32 mouse cellular contexts compared by ENCODE assay signal in the genomic region with DNA sequence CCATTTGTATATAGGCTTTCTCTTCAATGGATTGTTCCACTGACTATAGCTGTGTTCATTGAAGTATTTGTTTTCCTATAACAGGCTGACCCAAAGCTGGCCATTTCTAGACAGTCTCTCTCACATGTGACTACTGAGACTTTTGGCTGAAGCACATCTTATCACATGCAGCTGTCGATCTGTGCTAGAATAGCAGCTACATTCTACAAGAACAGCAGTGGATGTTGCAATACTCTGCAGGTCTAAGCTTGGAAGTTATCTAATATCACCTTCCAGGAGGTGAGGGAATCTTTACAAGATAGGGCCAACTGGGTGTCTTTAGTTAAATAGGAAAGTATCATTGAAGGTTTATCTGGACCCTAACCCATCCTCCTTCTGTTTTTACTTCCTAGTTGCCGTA. TPM values are rescaled to one million over a fixed set of nuclear protein-coding genes. Genes with fewer than 3 reads are reported as not detected.
DNase-seq lines count a peak whose midpoint lies in the region; ATAC-seq and TF ChIP-seq lines count a peak whose summit lies in the region.
"Had no signal": no experiment of that assay in that cellular context is flagged by ENCODE, and none has a peak within 500 bp of the region (broad histone marks: within the 10 kb centered on the region; RNA-seq: fewer than 3 reads in every experiment).

No protein-coding gene starts in this region.

- no peak for DNase-seq in liver, embryonic 11.5 days (ENCODE audit: low spot score)
- DNase-seq in liver: no peak
- no peak for DNase-seq in liver, embryonic 14.5 days (ENCODE audit: low read depth in 3 of 3, low spot score in 3 of 3)
- no peak for DNase-seq in right cerebral cortex, postnatal 25 days
- DNase-seq in left cerebral cortex, postnatal 36 days (ENCODE audit: low spot score in 2 of 2): no peak
- DNase-seq: adrenal gland, adult 2 months; adrenal gland, postnatal 14 days; cerebellum, adult 11 months; cerebellum, adult 8-10 months; cerebellum, postnatal 10 days; cerebellum, postnatal 36 days; embryo, embryonic 11 days; gastrocnemius, postnatal 25 days; heart, adult 18-20 months; heart, postnatal 10 days; heart, postnatal 36 days had no signal

- no peaks in the 10 kb centered on the region for H3K36me3 ChIP-seq in liver, embryonic 11.5 days (ENCODE audit: control insufficient read depth, insufficient read depth, low read length)
- no peaks in the 10 kb centered on the region for H3K36me3 ChIP-seq in liver, embryonic 14.5 days (replicated peaks; ENCODE audit: control insufficient read depth, insufficient read depth, low read depth)
- H3K36me3 ChIP-seq: embryonic facial prominence, embryonic 10.5 days; embryonic facial prominence, embryonic 13.5 days; forebrain, embryonic 12.5 days; forebrain, embryonic 15.5 days; heart, embryonic 12.5 days; heart, embryonic 15.5 days; hindbrain, embryonic 10.5 days; hindbrain, embryonic 13.5 days had no signal

- H3K4me2 ChIP-seq in liver, embryonic 11.5 days: no peak overlapping the region
- H3K4me2 ChIP-seq in liver, embryonic 14.5 days (ENCODE audit: low read depth): no peak overlapping the region
- H3K4me2 ChIP-seq: embryonic facial prominence, embryonic 13.5 days; forebrain, embryonic 12.5 days; forebrain, embryonic 15.5 days; heart, embryonic 12.5 days; heart, embryonic 15.5 days; hindbrain, embryonic 13.5 days had no signal

- TF ChIP-seq EP300 in liver, embryonic 14.5 days (IDR thresholded peaks at IDR 0.05; ENCODE audit: low read depth): peak; percentile 37; the same call in 1 of the 2 replicates

- no peaks in the 10 kb centered on the region for H3K27me3 ChIP-seq in liver, embryonic 11.5 days (replicated peaks; ENCODE audit: control insufficient read depth, insufficient read depth, low read length)
- no peaks in the 10 kb centered on the region for H3K27me3 ChIP-seq in liver, embryonic 14.5 days (ENCODE audit: control insufficient read depth, insufficient read depth, low read length)
- H3K27me3 ChIP-seq: embryonic facial prominence, embryonic 13.5 days; forebrain, embryonic 12.5 days; forebrain, embryonic 15.5 days; heart, embryonic 12.5 days; heart, embryonic 15.5 days; hindbrain, embryonic 13.5 days had no signal

- no peak overlapping the region for H3K9ac ChIP-seq in liver, embryonic 11.5 days (ENCODE audit: low read depth, low read length)
- no peak overlapping the region for H3K9ac ChIP-seq in liver, embryonic 14.5 days (replicated peaks)
- H3K9ac ChIP-seq: embryonic facial prominence, embryonic 13.5 days; forebrain, embryonic 12.5 days; forebrain, embryonic 15.5 days; heart, embryonic 12.5 days; heart, embryonic 15.5 days; hindbrain, embryonic 13.5 days had no signal

- no peak overlapping the region for H3K4me3 ChIP-seq in liver, embryonic 11.5 days (ENCODE audit: low read depth, low read length)
- H3K4me3 ChIP-seq in liver, embryonic 14.5 days (ENCODE audit: insufficient read depth in 1 of 2, low read depth in 2 of 2, low read length in 2 of 2): no peak overlapping the region
- H3K4me3 ChIP-seq: embryonic facial prominence, embryonic 10.5 days; embryonic facial prominence, embryonic 13.5 days; erythroblast, embryonic 14.5 days; forebrain, embryonic 12.5 days; forebrain, embryonic 15.5 days; heart, embryonic 12.5 days; heart, embryonic 15.5 days; hindbrain, embryonic 10.5 days; hindbrain, embryonic 13.5 days had no signal

- H3K9me3 ChIP-seq in liver, embryonic 11.5 days (ENCODE audit: control insufficient read depth, low read length): no peaks in the 10 kb centered on the region
- H3K9me3 ChIP-seq in liver, embryonic 14.5 days (ENCODE audit: control insufficient read depth, low read length): no peaks in the 10 kb centered on the region
- H3K9me3 ChIP-seq: embryonic facial prominence, embryonic 10.5 days; embryonic facial prominence, embryonic 13.5 days; forebrain, embryonic 12.5 days; forebrain, embryonic 15.5 days; heart, embryonic 15.5 days; hindbrain, embryonic 10.5 days; hindbrain, embryonic 13.5 days had no signal

- 56% methylated on average over 2 of the region's 2 CpGs for WGBS in liver, embryonic 11.5 days
- WGBS in liver, embryonic 14.5 days (ENCODE audit: insufficient replicate concordance): 36% methylated on average over 2 of the region's 2 CpGs

- no peak overlapping the region for H3K27ac ChIP-seq in liver, embryonic 11.5 days (ENCODE audit: low read depth, low read length)
- no peak overlapping the region for H3K27ac ChIP-seq in liver, embryonic 14.5 days
- H3K27ac ChIP-seq: embryonic facial prominence, embryonic 10.5 days; embryonic facial prominence, embryonic 13.5 days; forebrain, embryonic 12.5 days; forebrain, embryonic 15.5 days; heart, embryonic 15.5 days; hindbrain, embryonic 10.5 days; hindbrain, embryonic 13.5 days had no signal

- intact Hi-C loops in left cerebral cortex, postnatal 36 days (cut with DNase I): no loop called here

- no peaks in the 10 kb centered on the region for H3K4me1 ChIP-seq in liver, embryonic 11.5 days (replicated peaks; ENCODE audit: control insufficient read depth, insufficient read depth, low read length)
- H3K4me1 ChIP-seq in liver, embryonic 14.5 days (replicated peaks; ENCODE audit: control insufficient read depth in 2 of 2, insufficient read depth in 2 of 2, low read length in 1 of 2): peaks cover 0 to 7% of the 10 kb centered on the region in 2 experiments; a peak in 3 of 4 replicates
- H3K4me1 ChIP-seq: embryonic facial prominence, embryonic 10.5 days; embryonic facial prominence, embryonic 13.5 days; forebrain, embryonic 12.5 days; forebrain, embryonic 15.5 days; heart, embryonic 12.5 days; heart, embryonic 15.5 days; hindbrain, embryonic 10.5 days; hindbrain, embryonic 13.5 days had no signal

- ATAC-seq in liver, embryonic 11.5 days (replicated peaks; ENCODE audit: low FRiP score): peak; percentile 71
- peak; percentile 56; the same call in 1 of the 2 replicates for ATAC-seq in liver, embryonic 14.5 days (ENCODE audit: insufficient read depth)
- peak; percentile 79 for ATAC-seq in megakaryocyte-erythroid progenitor cell, adult 5-6 weeks (replicated peaks; ENCODE audit: low FRiP score, low TSS enrichment, poor library complexity, severe bottlenecking)
- ATAC-seq: forebrain, embryonic 15.5 days; hindbrain, embryonic 16.5 days; Patski had no signal

- no peak for TF ChIP-seq CTCF in liver, embryonic 14.5 days (IDR thresholded peaks at IDR 0.05; ENCODE audit: low read depth)

RNA-seq across cellular contexts. Expression of a gene that starts 17.3 kb away (rescaled TPM):
- 150 and 153 TPM in 2 replicates for polyA plus RNA-seq in liver, embryonic 11.5 days (2014; fragmentation: Nextera tagmentation; extraction: Ambion mirVana)
- polyA plus RNA-seq in liver, embryonic 14.5 days (2012; rRNA removed): 236 and 313 TPM in 2 replicates
- polyA plus RNA-seq in liver, embryonic 14.5 days (2014; fragmentation: Nextera tagmentation; extraction: Ambion mirVana): 221 and 240 TPM in 2 replicates
- 302 and 549 TPM in 2 replicates for total RNA-seq in megakaryocyte-erythroid progenitor cell, adult 5-6 weeks (2014; fragmentation: Nextera tagmentation)
- 63.8 and 132 TPM in 2 replicates for total RNA-seq in megakaryocyte-erythroid progenitor cell, adult 5-6 weeks (2017)
- total RNA-seq in left cerebral cortex, postnatal 36 days (2021): not detected
- total RNA-seq: gastrocnemius, adult 8-10 months; gastrocnemius, postnatal 25 days; heart, adult 18-20 months had no signal
- polyA plus RNA-seq: adrenal gland, adult 2 months; cortical plate, adult 2 months; Patski had no signal

RNA-seq across cellular contexts. Expression of a gene that starts 37.2 kb away (rescaled TPM):
- not detected in 2 replicates for polyA plus RNA-seq in liver, embryonic 11.5 days (2014; fragmentation: Nextera tagmentation; extraction: Ambion mirVana)
- not detected in 2 replicates for polyA plus RNA-seq in liver, embryonic 14.5 days (2012; rRNA removed)
- polyA plus RNA-seq in liver, embryonic 14.5 days (2014; fragmentation: Nextera tagmentation; extraction: Ambion mirVana): not detected in 2 replicates
- total RNA-seq in megakaryocyte-erythroid progenitor cell, adult 5-6 weeks (2014; fragmentation: Nextera tagmentation): not detected in 2 replicates
- total RNA-seq in megakaryocyte-erythroid progenitor cell, adult 5-6 weeks (2017): not detected in 2 replicates
- total RNA-seq in left cerebral cortex, postnatal 36 days (2021): not detected
- total RNA-seq: adrenal gland, adult 2 months; adrenal gland, postnatal 14 days; adrenal gland, postnatal 4 days; ES-E14; gastrocnemius, adult 8-10 months; gastrocnemius, postnatal 25 days; heart, adult 18-20 months; heart, postnatal 10 days; heart, postnatal 36 days had no signal
- polyA plus RNA-seq: adrenal gland, adult 2 months; cortical plate, adult 2 months; embryonic facial prominence, embryonic 10.5 days; embryonic facial prominence, embryonic 13.5 days; erythroblast, embryonic 14.5 days; forebrain, embryonic 12.5 days; forebrain, embryonic 15.5 days; heart, embryonic 12.5 days; heart, embryonic 15.5 days; hindbrain, embryonic 10.5 days; hindbrain, embryonic 13.5 days; hindbrain, embryonic 16.5 days; Patski had no signal

RNA-seq across cellular contexts. Expression of a gene that starts 40.9 kb away (rescaled TPM):
- 0.07 TPM in 1 of 2 replicates, not detected in the other for polyA plus RNA-seq in liver, embryonic 11.5 days (2014; fragmentation: Nextera tagmentation; extraction: Ambion mirVana)
- polyA plus RNA-seq in liver, embryonic 14.5 days (2012; rRNA removed): 0.27 and 0.31 TPM in 2 replicates
- 0.05 and 0.11 TPM in 2 replicates for polyA plus RNA-seq in liver, embryonic 14.5 days (2014; fragmentation: Nextera tagmentation; extraction: Ambion mirVana)
- 0.82 and 1.5 TPM in 2 replicates for total RNA-seq in megakaryocyte-erythroid progenitor cell, adult 5-6 weeks (2014; fragmentation: Nextera tagmentation)
- 1.0 TPM in 1 of 2 replicates, not detected in the other for total RNA-seq in megakaryocyte-erythroid progenitor cell, adult 5-6 weeks (2017)
- not detected for total RNA-seq in left cerebral cortex, postnatal 36 days (2021)
- total RNA-seq: adrenal gland, adult 2 months; adrenal gland, postnatal 14 days; gastrocnemius, adult 8-10 months; gastrocnemius, postnatal 25 days; heart, adult 18-20 months; heart, postnatal 10 days; heart, postnatal 36 days had no signal
- polyA plus RNA-seq: adrenal gland, adult 2 months; cortical plate, adult 2 months; embryonic facial prominence, embryonic 10.5 days; embryonic facial prominence, embryonic 13.5 days; erythroblast, embryonic 14.5 days; forebrain, embryonic 12.5 days; forebrain, embryonic 15.5 days; heart, embryonic 12.5 days; heart, embryonic 15.5 days; hindbrain, embryonic 10.5 days; hindbrain, embryonic 13.5 days; hindbrain, embryonic 16.5 days; Patski had no signal

RNA-seq across cellular contexts. Expression of a gene that starts 53.5 kb away (rescaled TPM):
- polyA plus RNA-seq in liver, embryonic 11.5 days (2014; fragmentation: Nextera tagmentation; extraction: Ambion mirVana): not detected in 2 replicates
- polyA plus RNA-seq in liver, embryonic 14.5 days (2012; rRNA removed): not detected in 2 replicates
- not detected in 2 replicates for polyA plus RNA-seq in liver, embryonic 14.5 days (2014; fragmentation: Nextera tagmentation; extraction: Ambion mirVana)
- total RNA-seq in megakaryocyte-erythroid progenitor cell, adult 5-6 weeks (2014; fragmentation: Nextera tagmentation): not detected in 2 replicates
- total RNA-seq in megakaryocyte-erythroid progenitor cell, adult 5-6 weeks (2017): not detected in 2 replicates
- not detected for total RNA-seq in left cerebral cortex, postnatal 36 days (2021)
- total RNA-seq: adrenal gland, adult 2 months; adrenal gland, postnatal 14 days; adrenal gland, postnatal 4 days; gastrocnemius, adult 8-10 months; gastrocnemius, postnatal 25 days; heart, adult 18-20 months; heart, postnatal 10 days; heart, postnatal 36 days had no signal
- polyA plus RNA-seq: adrenal gland, adult 2 months; cortical plate, adult 2 months; embryonic facial prominence, embryonic 10.5 days; embryonic facial prominence, embryonic 13.5 days; erythroblast, embryonic 14.5 days; forebrain, embryonic 12.5 days; forebrain, embryonic 15.5 days; heart, embryonic 12.5 days; heart, embryonic 15.5 days; hindbrain, embryonic 10.5 days; hindbrain, embryonic 13.5 days; hindbrain, embryonic 16.5 days; Patski had no signal

Comparison
In these comparisons a context has a peak if more than half of its experiments do, and no peak if none do; other contexts are left out.
1. RNA of a gene that starts 17.3 kb away (total RNA-seq): 63.8 to 549 TPM in megakaryocyte-erythroid progenitor cell, adult 5-6 weeks; not detected in left cerebral cortex, postnatal 36 days; every median in the first group is over 10 times any median in the second.
2. Peak in every context shown above with its lines, with median percentiles within 50 percentile points of each other: ATAC-seq.